Mouse (Mus musculus) C2C12 (cell line): ENCODE data around the gene L3mbtl4. TPM values are rescaled to one million over a fixed set of nuclear protein-coding genes. Genes with fewer than 3 reads are reported as not detected.

Source experiments
- H3K27me3 ChIP-seq: one replicate; pipeline ENCODE4 v1.6.1; 2011; ENCODE audit not compliant: control insufficient read depth, insufficient read depth, insufficient read length
- H3K36me3 ChIP-seq: one replicate; pipeline ENCODE4 v1.6.1; 2011; ENCODE audit not compliant: control insufficient read depth, insufficient read depth
- H3K4me3 ChIP-seq: one replicate; pipeline ENCODE4 v1.5.1; 2011; ENCODE audit warnings: mild to moderate bottlenecking, control low read depth; ENCODE audit not compliant: poor library complexity, insufficient read depth, severe bottlenecking
- H3K79me2 ChIP-seq: one replicate; pipeline ENCODE4 v1.6.1; 2011; ENCODE audit not compliant: control insufficient read depth, insufficient read depth
- H3K79me3 ChIP-seq: one replicate; pipeline ENCODE4 v1.6.1; 2011; ENCODE audit warnings: low read depth, control low read depth
- H3ac ChIP-seq: one replicate; pipeline ENCODE3; 2011; ENCODE audit warnings: low read depth; ENCODE audit not compliant: control insufficient read depth, insufficient read length
- CEBPB ChIP-seq: IDR thresholded peaks from one replicate; pipeline ENCODE4 v1.6.1; 2011; ENCODE audit warnings: low read depth, mild to moderate bottlenecking, control low read depth, moderate library complexity
- CTCF ChIP-seq: IDR thresholded peaks from one replicate; pipeline ENCODE4 v1.5.1; 2011; ENCODE audit not compliant: control insufficient read depth, insufficient read depth, insufficient read length
- FOSL1 ChIP-seq: IDR thresholded peaks from one replicate; pipeline ENCODE4 v1.8.0; 2011; ENCODE audit warnings: mild to moderate bottlenecking, low read length; ENCODE audit not compliant: poor library complexity, insufficient read depth, severe bottlenecking
- MAX ChIP-seq: IDR thresholded peaks from one replicate; pipeline ENCODE4 v1.6.1; 2011; ENCODE audit warnings: mild to moderate bottlenecking, control low read depth
- MYOD1 ChIP-seq: IDR thresholded peaks from one replicate; pipeline ENCODE4 v1.6.1; 2011; ENCODE audit warnings: low read depth; ENCODE audit not compliant: control insufficient read depth, insufficient read length
- MYOG ChIP-seq: IDR thresholded peaks from one replicate; pipeline ENCODE4 v1.6.1; 2011; ENCODE audit not compliant: control insufficient read depth, insufficient read length; ENCODE audit errors: extremely low read depth
- USF1 ChIP-seq: IDR thresholded peaks from one replicate; pipeline ENCODE4 v1.6.1; 2011; ENCODE audit warnings: low read depth, mild to moderate bottlenecking, control low read depth, moderate library complexity
- polyA plus RNA-seq: library from polyadenylated mRNA; unstranded; fragments of >200 nt; fragmentation: generic; extraction: Trizol; gene quantifications from one replicate; pipeline ENCODE4 v1.2.1, GENCODE M21; 2012; ENCODE audit warnings: missing spikeins

Gene L3mbtl4
- polyA plus RNA-seq, 1 experiment = not detected

DNA sequence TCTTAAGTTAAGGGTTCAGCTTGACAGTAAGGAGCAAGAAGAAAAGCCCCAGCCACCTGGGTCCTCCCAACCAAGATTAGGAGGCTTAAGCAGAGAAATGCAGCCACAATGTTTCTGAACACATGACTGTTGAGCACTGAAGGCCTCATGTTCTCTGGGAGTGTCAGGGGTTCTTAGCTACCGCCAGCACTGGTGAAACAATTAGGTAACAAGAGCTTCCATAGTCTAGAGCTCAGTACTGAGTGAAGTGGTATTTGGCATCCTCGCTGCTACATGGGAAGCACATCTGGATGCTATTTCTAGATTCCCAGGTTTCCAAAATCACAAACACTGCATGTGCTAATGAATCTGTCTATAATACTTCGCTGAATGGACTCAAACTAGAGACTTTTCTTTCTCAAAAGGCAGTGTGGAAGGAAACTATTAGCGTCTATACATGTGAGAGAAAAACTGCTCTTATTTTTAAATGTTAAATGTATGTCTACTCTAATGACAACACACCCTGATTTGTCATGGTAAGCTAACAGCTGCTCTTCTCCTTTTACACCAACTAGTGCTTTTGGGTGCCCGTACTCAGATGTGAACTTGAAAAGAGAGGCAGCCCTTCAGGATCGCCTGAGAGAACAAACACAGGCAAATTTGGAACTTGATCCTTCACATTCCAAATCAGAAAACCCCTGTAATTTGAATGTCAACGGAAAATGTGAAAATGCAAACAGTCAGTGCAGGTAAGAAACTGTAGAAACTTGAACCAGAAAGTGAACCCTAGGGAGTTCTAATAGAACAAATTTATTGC is 356.2 kb downstream of the L3mbtl4 start:
- Histone ChIP-seq H3K79me3 (no peaks in the 10 kb centered on the region), H3K79me2 (no peaks in the 10 kb centered on the region), H3K4me3 (no peak overlapping the region), H3ac (no peak overlapping the region), H3K36me3 (no peaks in the 10 kb centered on the region), H3K27me3 (no peaks in the 10 kb centered on the region)
- TF ChIP-seq CTCF = no peak
- no peak for TF ChIP-seq MAX
- TF ChIP-seq MYOD1 = no peak
- TF ChIP-seq CEBPB = no peak
- no peak for TF ChIP-seq MYOG
- TF ChIP-seq USF1 = no peak
- no peak for TF ChIP-seq FOSL1

GRCm38 (mm10) chr17:68631396-68631795 is 357.8 kb downstream of the L3mbtl4 start:
- Histone ChIP-seq H3K27me3 (no peaks in the 10 kb centered on the region), H3ac (no peak overlapping the region), H3K79me3 (no peaks in the 10 kb centered on the region), H3K79me2 (no peaks in the 10 kb centered on the region), H3K4me3 (no peak overlapping the region), H3K36me3 (no peaks in the 10 kb centered on the region)
- no peak for TF ChIP-seq FOSL1
- TF ChIP-seq CEBPB = no peak
- no peak for TF ChIP-seq MAX
- TF ChIP-seq CTCF = no peak
- no peak for TF ChIP-seq MYOD1
- TF ChIP-seq USF1 = no peak
- no peak for TF ChIP-seq MYOG

DNA sequence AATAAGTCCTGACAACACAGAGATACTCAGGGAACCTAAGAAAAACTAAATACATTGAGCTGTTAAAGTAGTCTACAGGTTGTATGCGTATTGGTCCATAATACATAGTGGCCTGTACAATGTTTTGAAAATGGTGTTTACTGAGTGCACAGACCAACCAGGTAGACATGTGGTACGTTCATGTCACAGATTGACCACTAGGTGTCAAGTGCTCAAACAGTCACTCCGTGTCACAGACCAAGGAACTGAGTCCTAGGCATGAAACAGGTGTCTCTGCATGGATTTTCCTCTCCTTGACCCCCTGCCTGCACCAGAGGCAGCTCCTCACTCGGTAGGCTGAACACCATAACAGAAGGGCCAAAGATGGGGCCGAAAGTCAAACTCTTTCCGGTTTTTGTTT is 366.6 kb downstream of the L3mbtl4 start:
- Histone ChIP-seq H3K79me3 (no peaks in the 10 kb centered on the region), H3K27me3 (no peaks in the 10 kb centered on the region), H3K4me3 (no peak overlapping the region), H3ac (no peak overlapping the region), H3K36me3 (no peaks in the 10 kb centered on the region), H3K79me2 (no peaks in the 10 kb centered on the region)
- no peak for TF ChIP-seq FOSL1
- no peak for TF ChIP-seq CTCF
- no peak for TF ChIP-seq CEBPB
- no peak for TF ChIP-seq MYOD1
- TF ChIP-seq USF1 = no peak
- no peak for TF ChIP-seq MYOG
- no peak for TF ChIP-seq MAX

DNA sequence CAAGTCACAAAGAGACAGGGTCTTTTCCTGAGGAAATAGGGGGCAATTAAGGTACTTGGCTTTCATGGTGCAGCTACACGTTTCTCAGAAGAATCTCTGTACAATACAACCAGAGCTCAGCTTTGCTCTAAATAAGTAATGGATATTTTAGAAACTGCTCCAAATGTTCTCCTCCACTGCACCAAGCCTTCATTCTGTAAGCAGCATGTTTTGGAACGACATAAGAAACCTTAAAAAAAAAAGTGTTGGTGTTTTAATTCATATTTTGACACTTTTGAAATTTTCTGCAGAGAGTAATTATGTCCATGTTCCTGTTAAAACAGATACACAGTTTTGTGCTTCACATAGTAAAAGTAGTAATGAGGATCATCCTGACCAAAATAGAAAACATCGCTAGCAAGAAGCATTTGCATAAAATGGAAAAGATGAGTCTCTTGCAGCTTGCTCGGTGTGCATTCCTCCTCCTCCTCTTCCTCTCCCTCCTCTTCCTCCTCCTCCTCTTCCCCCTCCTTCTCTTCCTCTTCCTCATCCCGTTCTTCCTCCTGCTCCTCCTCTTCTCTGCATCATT is 369.0 kb downstream of the L3mbtl4 start:
- Histone ChIP-seq H3ac (no peak overlapping the region), H3K79me3 (no peaks in the 10 kb centered on the region), H3K4me3 (no peak overlapping the region), H3K27me3 (no peaks in the 10 kb centered on the region), H3K36me3 (no peaks in the 10 kb centered on the region), H3K79me2 (no peaks in the 10 kb centered on the region)
- TF ChIP-seq MYOG = no peak
- no peak for TF ChIP-seq MYOD1
- TF ChIP-seq MAX = no peak
- no peak for TF ChIP-seq USF1
- no peak for TF ChIP-seq FOSL1
- TF ChIP-seq CTCF = no peak
- no peak for TF ChIP-seq CEBPB

GRCm38 (mm10) chr17:68666528-68666927 is 392.9 kb downstream of the L3mbtl4 start:
- no peak overlapping the region for H3ac ChIP-seq
- no peaks in the 10 kb centered on the region for H3K79me2 ChIP-seq
- no peaks in the 10 kb centered on the region for H3K36me3 ChIP-seq
- H3K4me3 ChIP-seq = no peak overlapping the region
- TF ChIP-seq USF1 (no peak), CTCF (no peak), MAX (no peak), CEBPB (no peak), FOSL1 (no peak), MYOG (no peak), MYOD1 (no peak)
- no peaks in the 10 kb centered on the region for H3K79me3 ChIP-seq
- no peaks in the 10 kb centered on the region for H3K27me3 ChIP-seq
